Mouse (Mus musculus) heart, postnatal 4 days (tissue): ENCODE measurements at regions not wholly inside any gene's neighbourhood (a gene's known extent, or its start where the extent isn't known, plus 50 kb on each side); places are given as distances from the start of the nearest gene placed in this dataset.

Experiments used
- DNase-seq: peaks from one replicate; pipeline ENCODE4 v3.0.0; 2021

- peak; percentile 21 for DNase-seq
These were observed 312.2 kb downstream of the Plpp3 start for GRCm38 (mm10) chr4:105469300-105469821.

- no peak for DNase-seq
These were observed 314.7 kb upstream of the Gm12728 start for GRCm38 (mm10) chr4:105474765-105475560.

GRCm38 (mm10) chr4:105476332-105476731 lies 313.3 kb upstream of the Gm12728 start:
- no peak for DNase-seq

GRCm38 (mm10) chr4:105486376-105486775 lies 303.3 kb upstream of the Gm12728 start:
- no peak for DNase-seq

- DNase-seq: no peak
These were observed 293.5 kb upstream of the Gm12728 start for GRCm38 (mm10) chr4:105496176-105496575.

- DNase-seq: no peak
These were observed 283.5 kb upstream of the Gm12728 start for GRCm38 (mm10) chr4:105506190-105506589.

- no peak for DNase-seq
These were observed 282.4 kb upstream of the Gm12728 start for GRCm38 (mm10) chr4:105507221-105507620.

GRCm38 (mm10) chr4:105509091-105509490 lies 280.6 kb upstream of the Gm12728 start:
- no peak for DNase-seq

- no peak for DNase-seq
These were observed 279.3 kb upstream of the Gm12728 start for GRCm38 (mm10) chr4:105510406-105510805.

GRCm38 (mm10) chr4:105525135-105525534 lies 264.5 kb upstream of the Gm12728 start:
- no peak for DNase-seq

GRCm38 (mm10) chr4:105526755-105527154 lies 262.9 kb upstream of the Gm12728 start:
- DNase-seq: no peak

- DNase-seq: no peak
These were observed 262.4 kb upstream of the Gm12728 start for GRCm38 (mm10) chr4:105527316-105527715.

GRCm38 (mm10) chr4:105531651-105532425 lies 257.8 kb upstream of the Gm12728 start:
- DNase-seq: no peak

GRCm38 (mm10) chr4:105535451-105535850 lies 254.2 kb upstream of the Gm12728 start:
- no peak for DNase-seq

GRCm38 (mm10) chr4:105545486-105545885 lies 244.2 kb upstream of the Gm12728 start:
- DNase-seq: no peak

- DNase-seq: peak; percentile 31
These were observed 239.8 kb upstream of the Gm12728 start for GRCm38 (mm10) chr4:105549744-105550440.

- no peak for DNase-seq
These were observed 237.5 kb upstream of the Gm12728 start for GRCm38 (mm10) chr4:105551966-105552685.

GRCm38 (mm10) chr4:105554994-105555393 lies 234.7 kb upstream of the Gm12728 start:
- DNase-seq: no peak

- DNase-seq: no peak
These were observed 233.7 kb upstream of the Gm12728 start for GRCm38 (mm10) chr4:105555941-105556340.

GRCm38 (mm10) chr4:105557396-105557795 lies 232.3 kb upstream of the Gm12728 start:
- no peak for DNase-seq

- DNase-seq: no peak
These were observed 229.6 kb upstream of the Gm12728 start for GRCm38 (mm10) chr4:105560055-105560454.

- no peak for DNase-seq
These were observed 228.9 kb upstream of the Gm12728 start for GRCm38 (mm10) chr4:105560781-105561180.
